Mouse (Mus musculus) liver, embryonic 11.5 days (tissue): ENCODE data around the gene Map3k15. TPM values are rescaled to one million over a fixed set of nuclear protein-coding genes. Genes with fewer than 3 reads are reported as not detected.

Experiments used
- ATAC-seq: fragments of 200-750 bp; cut with Nextera tagmentation; replicated peaks from 2 replicates; pipeline ENCODE4 v1.8.0; 2017; ENCODE audit warnings: moderate number of reproducible peaks, mild to moderate bottlenecking, moderate TSS enrichment, moderate library complexity; ENCODE audit not compliant: low FRiP score
- DNase-seq: peaks from one replicate; pipeline ENCODE4 v3.0.0-alpha.2; 2017; ENCODE audit warnings: low spot score
- H3K27ac ChIP-seq: fragments of 300-500 bp; sonication (generic); 2 replicates; pipeline ENCODE4 v1.5.1; 2014; ENCODE audit warnings: mild to moderate bottlenecking, low read depth, low read length, control low read depth
- H3K27me3 ChIP-seq: fragments of 300-500 bp; sonication (generic); replicated peaks from 2 replicates; pipeline ENCODE4 v1.6.1; 2014; ENCODE audit warnings: low read length, mixed read lengths; ENCODE audit not compliant: control insufficient read depth, insufficient read depth
- H3K36me3 ChIP-seq: fragments of 300-500 bp; sonication (generic); 2 replicates; pipeline ENCODE4 v1.6.1; 2014; ENCODE audit warnings: mild to moderate bottlenecking, low read length, moderate library complexity, mixed read lengths; ENCODE audit not compliant: control insufficient read depth, insufficient read depth
- H3K4me1 ChIP-seq: fragments of 300-500 bp; sonication (generic); replicated peaks from 2 replicates; pipeline ENCODE4 v1.6.1; 2014; ENCODE audit warnings: low read length, mixed read lengths; ENCODE audit not compliant: control insufficient read depth, insufficient read depth
- H3K4me2 ChIP-seq: fragments of 300-500 bp; sonication (generic); 2 replicates; pipeline ENCODE4 v1.6.1; 2014; ENCODE audit warnings: mild to moderate bottlenecking, control low read depth, moderate library complexity
- H3K4me3 ChIP-seq: fragments of 300-500 bp; sonication (generic); 2 replicates; pipeline ENCODE4 v1.5.1; 2014; ENCODE audit warnings: low read depth, low read length, control low read depth
- H3K9ac ChIP-seq: fragments of 300-500 bp; sonication (generic); 2 replicates; pipeline ENCODE4 v1.6.1; 2014; ENCODE audit warnings: low read depth, low read length, control low read depth
- H3K9me3 ChIP-seq: fragments of 300-500 bp; sonication (generic); 2 replicates; pipeline ENCODE4 v1.6.1; 2016; ENCODE audit warnings: low read length, inconsistent platforms, mixed read lengths; ENCODE audit not compliant: control insufficient read depth
- WGBS: fragments of 180-500 bp; shearing (Covaris S2); extraction: QIAGEN DNeasy Blood & Tissue Kit; methylation state at CpG from one replicate; pipeline ENCODE4 v1.1.7; 2014; 5-methylcytosine and 5-hydroxymethylcytosine counted together
- polyA plus RNA-seq: library from polyadenylated mRNA; unstranded; fragments of >200 nt; fragmentation: Nextera tagmentation; extraction: Ambion mirVana; gene quantifications from 2 replicates; pipeline ENCODE4 v1.2.1, GENCODE M21; 2014

Map3k15 gene
- 0.18 and 0.22 TPM in 2 replicates for polyA plus RNA-seq

- H3K4me2 ChIP-seq, result peak within 1 kb of the TSS; percentile 80
- H3K36me3 ChIP-seq, result no peaks in the 10 kb centered on the region
- no peaks in the 10 kb centered on the region for H3K9me3 ChIP-seq
- peaks cover 5% of the 10 kb centered on the region for H3K27me3 ChIP-seq
- WGBS, result 25% methylated on average over 94 of the region's 108 CpGs
- ATAC-seq (peak; percentile 77), DNase-seq (peak; percentile 59)
- H3K4me3 ChIP-seq, result peak within 1 kb of the TSS; percentile 52
- H3K9ac ChIP-seq, result peak within 1 kb of the TSS; percentile 53
- no peaks in the 10 kb centered on the region for H3K4me1 ChIP-seq
- no peak within 1 kb of the TSS for H3K27ac ChIP-seq
Observed at GRCm38 (mm10) chrX:159988002-159988960, at the start of gene Map3k15. Map3k15 (plus strand) TSS chrX:159988433.

GRCm38 (mm10) chrX:159942569-159942968, 45.7 kb upstream of the Map3k15 start:
- DNase-seq (no peak), ATAC-seq (no peak)
- no peaks in the 10 kb centered on the region for H3K4me1 ChIP-seq
- no peak overlapping the region for H3K9ac ChIP-seq
- WGBS, result 85% methylated on average over 2 of the region's 2 CpGs
- no peak overlapping the region for H3K27ac ChIP-seq
- H3K27me3 ChIP-seq, result peaks cover 5% of the 10 kb centered on the region
- no peaks in the 10 kb centered on the region for H3K9me3 ChIP-seq
- no peak overlapping the region for H3K4me2 ChIP-seq
- no peaks in the 10 kb centered on the region for H3K36me3 ChIP-seq
- H3K4me3 ChIP-seq, result no peak overlapping the region

- DNase-seq (no peak), ATAC-seq (no peak)
- H3K4me1 ChIP-seq, result no peaks in the 10 kb centered on the region
- H3K4me3 ChIP-seq, result no peak overlapping the region
- H3K9ac ChIP-seq, result no peak overlapping the region
- no peaks in the 10 kb centered on the region for H3K36me3 ChIP-seq
- peaks cover 5% of the 10 kb centered on the region for H3K27me3 ChIP-seq
- H3K9me3 ChIP-seq, result no peaks in the 10 kb centered on the region
- WGBS, result 50% methylated on average over 1 of the region's 1 CpGs
- no peak overlapping the region for H3K27ac ChIP-seq
- no peak overlapping the region for H3K4me2 ChIP-seq
Observed at GRCm38 (mm10) chrX:159943586-159943985, 44.6 kb upstream of the Map3k15 start.

- Histone ChIP-seq H3K36me3 (no peaks in the 10 kb centered on the region), H3K9ac (no peak overlapping the region), H3K9me3 (no peaks in the 10 kb centered on the region), H3K4me1 (no peaks in the 10 kb centered on the region), H3K27ac (no peak overlapping the region), H3K27me3 (peaks cover 20% of the 10 kb centered on the region), H3K4me3 (no peak overlapping the region), H3K4me2 (no peak overlapping the region)
- WGBS, result 79% methylated on average over 7 of the region's 7 CpGs
- no peak for ATAC-seq
- DNase-seq, result no peak
Observed at GRCm38 (mm10) chrX:159953546-159954429, 34.4 kb upstream of the Map3k15 start.

GRCm38 (mm10) chrX:159954430-159954779, 33.8 kb upstream of the Map3k15 start:
- H3K4me2 ChIP-seq, result no peak overlapping the region
- H3K27ac ChIP-seq, result no peak overlapping the region
- no peaks in the 10 kb centered on the region for H3K4me1 ChIP-seq
- no peaks in the 10 kb centered on the region for H3K36me3 ChIP-seq
- H3K9me3 ChIP-seq, result no peaks in the 10 kb centered on the region
- no peak for ATAC-seq
- H3K9ac ChIP-seq, result no peak overlapping the region
- no peak for DNase-seq
- no peak overlapping the region for H3K4me3 ChIP-seq
- 77% methylated on average over 4 of the region's 4 CpGs for WGBS
- H3K27me3 ChIP-seq, result peaks cover 20% of the 10 kb centered on the region

GRCm38 (mm10) chrX:159955433-159955832, 32.8 kb upstream of the Map3k15 start:
- Histone ChIP-seq H3K4me1 (no peaks in the 10 kb centered on the region), H3K27me3 (peaks cover 16% of the 10 kb centered on the region), H3K36me3 (no peaks in the 10 kb centered on the region), H3K4me3 (no peak overlapping the region), H3K4me2 (no peak overlapping the region), H3K9ac (no peak overlapping the region), H3K9me3 (no peaks in the 10 kb centered on the region), H3K27ac (no peak overlapping the region)
- ATAC-seq (no peak), DNase-seq (no peak)
- 76% methylated on average over 6 of the region's 6 CpGs for WGBS

- Histone ChIP-seq H3K4me3 (no peak overlapping the region), H3K4me1 (no peaks in the 10 kb centered on the region), H3K9me3 (no peaks in the 10 kb centered on the region), H3K9ac (no peak overlapping the region), H3K27ac (no peak overlapping the region), H3K27me3 (peaks cover 3% of the 10 kb centered on the region), H3K36me3 (no peaks in the 10 kb centered on the region), H3K4me2 (no peak overlapping the region)
- ATAC-seq, result no peak
- no peak for DNase-seq
- WGBS, result 66% methylated on average over 2 of the region's 2 CpGs
Observed at GRCm38 (mm10) chrX:159961385-159961784, 26.8 kb upstream of the Map3k15 start.

GRCm38 (mm10) chrX:159963273-159963672, 25.0 kb upstream of the Map3k15 start:
- Histone ChIP-seq H3K4me1 (no peaks in the 10 kb centered on the region), H3K9ac (no peak overlapping the region), H3K4me2 (no peak overlapping the region), H3K36me3 (no peaks in the 10 kb centered on the region), H3K27ac (no peak overlapping the region), H3K9me3 (no peaks in the 10 kb centered on the region), H3K27me3 (peaks cover 3% of the 10 kb centered on the region), H3K4me3 (no peak overlapping the region)
- DNase-seq (no peak), ATAC-seq (no peak)
- WGBS, result 32% methylated on average over 4 of the region's 4 CpGs
